Comparison of ENCODE assay signal across 21 mouse cellular contexts in the genomic region with DNA sequence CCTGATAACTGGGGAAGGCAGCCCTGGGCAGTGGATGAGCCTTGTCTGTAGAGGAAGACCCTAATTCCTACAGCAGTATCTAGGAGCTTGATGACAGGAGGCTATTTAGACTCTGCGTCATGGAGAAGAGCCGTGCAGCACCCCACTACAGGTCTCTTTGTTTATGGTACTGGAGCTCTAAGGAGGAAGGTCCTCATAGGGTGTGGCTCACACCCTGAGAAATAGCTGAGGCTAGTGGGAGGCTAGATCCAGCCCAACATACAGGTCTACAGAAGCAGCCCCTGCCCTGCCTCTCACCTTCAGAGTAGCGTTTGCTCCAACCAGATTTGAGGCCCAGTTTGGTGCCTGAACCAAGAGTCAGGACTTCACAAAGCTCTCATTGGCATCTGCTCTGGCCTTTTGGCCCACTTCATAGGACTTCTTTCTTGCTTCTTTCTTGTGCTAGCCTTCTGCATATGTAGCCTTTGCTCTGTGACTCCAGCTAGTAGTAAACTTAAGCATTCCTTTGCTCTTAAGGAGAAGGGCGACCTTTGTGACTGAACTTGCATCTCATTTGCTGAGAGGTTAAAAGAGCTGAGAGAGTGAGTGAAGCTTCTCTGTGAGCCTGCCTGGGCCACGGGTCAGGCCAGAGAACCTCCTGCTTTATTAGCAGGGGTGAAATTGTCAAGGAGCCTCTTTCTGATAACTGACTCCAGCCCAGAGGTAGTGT.
DNase-seq lines count a peak whose midpoint lies in the region; ATAC-seq and TF ChIP-seq lines count a peak whose summit lies in the region.
"Had no signal": no experiment of that assay in that cellular context is flagged by ENCODE, and none has a peak within 500 bp of the region (broad histone marks: within the 10 kb centered on the region; RNA-seq: fewer than 3 reads in every experiment).

No protein-coding gene starts in this region.

- H3K27ac ChIP-seq in gastrocnemius, adult 2 months, result peak overlapping the region; percentile 82; the same call in 1 of the 2 replicates
- no peak overlapping the region for H3K27ac ChIP-seq in kidney, embryonic 16.5 days (ENCODE audit: low read length)
- H3K27ac ChIP-seq in intestine, postnatal 0 days (ENCODE audit: low read depth, low read length), result peak overlapping the region; percentile 94
- H3K27ac ChIP-seq: limb, embryonic 12.5 days; neural tube, embryonic 12.5 days had no signal

- peaks cover 3% of the 10 kb centered on the region; the same call in 1 of the 2 replicates for H3K4me1 ChIP-seq in kidney, embryonic 16.5 days (ENCODE audit: insufficient read depth, low read length)
- peaks cover 60% of the 10 kb centered on the region for H3K4me1 ChIP-seq in E14TG2a.4 (replicated peaks; ENCODE audit: low read depth, low read length)
- no peaks in the 10 kb centered on the region; the same call in 1 of the 2 replicates for H3K4me1 ChIP-seq in intestine, postnatal 0 days (replicated peaks; ENCODE audit: control insufficient read depth, insufficient read depth, low read length)

- intact Hi-C loops in gastrocnemius, adult 2 months (cut with DNase I), result no loop called here

- no peak for DNase-seq in gastrocnemius, adult 2 months
- DNase-seq in gastrocnemius, postnatal 10 days, result no peak
- DNase-seq in kidney, postnatal 14 days, result peak; percentile 31
- no peak for DNase-seq in natural killer cell, adult 2 months (ENCODE audit: low spot score in 2 of 2)
- no peak for DNase-seq in spleen, adult 18-20 months
- DNase-seq: cerebellum, adult 18-20 months; cerebellum, postnatal 36 days; gastrocnemius, postnatal 14 days; heart, postnatal 4 days; layer of hippocampus, adult 9-11 months; thymus, postnatal 4 days had no signal

- no peaks in the 10 kb centered on the region for H3K9me3 ChIP-seq in kidney, embryonic 16.5 days (ENCODE audit: low read length)
- H3K9me3 ChIP-seq in E14TG2a.4 (ENCODE audit: low read length), result no peaks in the 10 kb centered on the region
- no peaks in the 10 kb centered on the region for H3K9me3 ChIP-seq in intestine, postnatal 0 days (ENCODE audit: control insufficient read depth)
- H3K9me3 ChIP-seq: limb, embryonic 12.5 days; megakaryocyte, embryonic 14.5 days; neural tube, embryonic 12.5 days had no signal

- no peak for TF ChIP-seq CTCF in gastrocnemius, adult 2 months (IDR thresholded peaks at IDR 0.05)
- TF ChIP-seq CTCF in E14TG2a.4 (conservative IDR thresholded peaks at IDR 0.05; ENCODE audit: low read length), result no peak
- TF ChIP-seq CTCF in intestine, postnatal 0 days (IDR thresholded peaks at IDR 0.05; ENCODE audit: low read depth), result no peak

- no peaks in the 10 kb centered on the region for H3K27me3 ChIP-seq in kidney, embryonic 16.5 days (ENCODE audit: insufficient read depth, low read length)
- no peaks in the 10 kb centered on the region; the same call in 1 of the 2 replicates for H3K27me3 ChIP-seq in E14TG2a.4 (ENCODE audit: insufficient read depth, low read length)
- H3K27me3 ChIP-seq in intestine, postnatal 0 days (replicated peaks; ENCODE audit: control insufficient read depth, insufficient read depth, low read length), result no peaks in the 10 kb centered on the region
- H3K27me3 ChIP-seq: CH12.LX; neural tube, embryonic 12.5 days had no signal

- H3K4me2 ChIP-seq in kidney, embryonic 16.5 days (replicated peaks; ENCODE audit: low read depth, low read length), result no peak overlapping the region
- no peak overlapping the region for H3K4me2 ChIP-seq in intestine, postnatal 0 days (replicated peaks; ENCODE audit: low read depth)
- H3K4me2 ChIP-seq: heart, embryonic 11.5 days; limb, embryonic 12.5 days; neural tube, embryonic 12.5 days had no signal

- no peaks in the 10 kb centered on the region for H3K36me3 ChIP-seq in kidney, embryonic 16.5 days (ENCODE audit: insufficient read depth, low read length)
- no peaks in the 10 kb centered on the region for H3K36me3 ChIP-seq in E14TG2a.4 (ENCODE audit: insufficient read depth, low read length)
- H3K36me3 ChIP-seq in intestine, postnatal 0 days (ENCODE audit: control insufficient read depth, insufficient read depth), result no peaks in the 10 kb centered on the region
- H3K36me3 ChIP-seq: limb, embryonic 12.5 days; neural tube, embryonic 12.5 days had no signal

- no peak; the same call in 1 of the 2 replicates for ATAC-seq in kidney, embryonic 16.5 days (ENCODE audit: low FRiP score, low TSS enrichment)
- ATAC-seq in intestine, postnatal 0 days, result peak; percentile 31; the same call in 1 of the 2 replicates
- ATAC-seq: activated CD4-positive, CD25-positive, alpha-beta regulatory T cell, adult 4 months; midbrain, embryonic 16.5 days had no signal

- H3K9ac ChIP-seq in kidney, embryonic 16.5 days (replicated peaks; ENCODE audit: low read length), result no peak overlapping the region
- peak overlapping the region; percentile 3; the same call in 1 of the 2 replicates for H3K9ac ChIP-seq in intestine, postnatal 0 days (ENCODE audit: low read depth, low read length)
- H3K9ac ChIP-seq: limb, embryonic 12.5 days; neural tube, embryonic 12.5 days had no signal

- 65% methylated on average over 5 of the region's 5 CpGs for WGBS in kidney, embryonic 16.5 days
- WGBS in intestine, postnatal 0 days, result 36% methylated on average over 5 of the region's 5 CpGs

- no peak overlapping the region for H3K4me3 ChIP-seq in gastrocnemius, adult 2 months
- no peak overlapping the region for H3K4me3 ChIP-seq in kidney, embryonic 16.5 days (ENCODE audit: low read length)
- H3K4me3 ChIP-seq in E14TG2a.4 (replicated peaks; ENCODE audit: low read length), result 0 out of 2 replicates have a peak overlapping the region, but pooled peaks have one; percentile 0
- H3K4me3 ChIP-seq in intestine, postnatal 0 days (ENCODE audit: low read depth, low read length), result no peak overlapping the region
- H3K4me3 ChIP-seq: limb, embryonic 12.5 days; megakaryocyte, embryonic 14.5 days; neural tube, embryonic 12.5 days had no signal
